Mouse (Mus musculus): ENCODE results near the gene Sik2.

DNA sequence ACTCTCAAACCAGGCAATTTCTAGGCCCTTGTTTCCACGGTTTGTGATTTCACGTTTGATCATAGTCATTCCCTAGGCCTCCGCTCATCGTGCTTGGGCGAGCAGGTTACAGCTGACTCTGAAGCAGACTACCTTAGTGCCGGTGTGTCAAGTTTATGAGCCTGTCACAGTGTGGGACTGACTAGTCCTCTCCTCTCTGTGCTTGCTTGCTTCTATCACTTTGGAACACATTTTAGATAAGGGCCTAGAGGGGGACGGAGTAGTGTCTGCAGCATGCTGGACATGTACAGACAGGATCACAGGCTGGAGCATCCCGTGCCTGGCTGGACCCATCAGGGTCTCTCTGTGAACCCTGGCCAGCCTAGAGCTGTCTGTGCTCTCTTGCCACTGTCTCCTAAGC is 154.5 kb downstream of the Sik2 start:
- no peak for TF ChIP-seq CTCF (IDR thresholded peaks at IDR 0.05; ENCODE audit: extremely low read depth, insufficient read depth, insufficient read length, insufficient replicate concordance)
- no peak for TF ChIP-seq POLR2A (IDR thresholded peaks at IDR 0.05; ENCODE audit: low read depth, low read length)

Measured in spleen, adult 2 months (tissue).